Mouse (Mus musculus) limb, embryonic 14.5 days (tissue): ENCODE measurements at regions not wholly inside any gene's neighbourhood (a gene's known extent, or its start where the extent isn't known, plus 50 kb on each side); places are given as distances from the start of the nearest gene placed in this dataset.

Experiments
- ATAC-seq: fragments of 200-750 bp; cut with Nextera tagmentation; 2 replicates; pipeline ENCODE4 v1.8.0; 2017; ENCODE audit warnings: low read depth, moderate number of reproducible peaks, moderate TSS enrichment; ENCODE audit not compliant: low FRiP score
- DNase-seq: peaks from one replicate; pipeline ENCODE4 v3.0.0-alpha.2; 2015; ENCODE audit warnings: low spot score
- H3K27ac ChIP-seq: fragments of 300-500 bp; sonication (generic); replicated peaks from 2 replicates; pipeline ENCODE4 v1.5.1; 2014; ENCODE audit warnings: low read depth, mild to moderate bottlenecking, low read length, moderate library complexity, mixed read lengths
- H3K27me3 ChIP-seq: fragments of 300-500 bp; sonication (generic); 2 replicates; pipeline ENCODE4 v1.6.1; 2014; ENCODE audit warnings: low read length, mixed read lengths; ENCODE audit not compliant: control insufficient read depth, insufficient read depth
- H3K36me3 ChIP-seq: fragments of 300-500 bp; sonication (generic); 2 replicates; pipeline ENCODE4 v1.6.1; 2014; ENCODE audit warnings: mild to moderate bottlenecking, low read length, moderate library complexity, mixed read lengths; ENCODE audit not compliant: control insufficient read depth, insufficient read depth
- H3K4me1 ChIP-seq: fragments of 300-500 bp; sonication (generic); 2 replicates; pipeline ENCODE4 v1.6.1; 2014; ENCODE audit warnings: antibody characterized with exemption, low read length, mixed read lengths; ENCODE audit not compliant: control insufficient read depth, insufficient read depth
- H3K4me2 ChIP-seq: fragments of 300-500 bp; sonication (generic); replicated peaks from 2 replicates; pipeline ENCODE4 v1.6.1; 2014; ENCODE audit warnings: low read depth, mild to moderate bottlenecking, low read length, moderate library complexity; ENCODE audit not compliant: severe bottlenecking
- H3K4me3 ChIP-seq: fragments of 300-500 bp; sonication (generic); replicated peaks from 2 replicates; pipeline ENCODE4 v1.5.1; 2014; ENCODE audit warnings: low read length
- H3K9ac ChIP-seq: fragments of 300-500 bp; sonication (generic); 2 replicates; pipeline ENCODE4 v1.6.1; 2014; ENCODE audit warnings: mild to moderate bottlenecking, low read depth, low read length, moderate library complexity; ENCODE audit not compliant: severe bottlenecking
- H3K9me3 ChIP-seq: fragments of 300-500 bp; sonication (generic); 2 replicates; pipeline ENCODE4 v1.6.1; 2016; ENCODE audit warnings: low read length; ENCODE audit not compliant: control insufficient read depth
- POLR2A ChIP-seq: fragments of 200-500 bp; IDR thresholded peaks from 2 replicates; pipeline ENCODE4 v1.8.0; 2012; ENCODE audit warnings: inconsistent platforms, mild to moderate bottlenecking, moderate library complexity, borderline replicate concordance; ENCODE audit not compliant: insufficient read depth, insufficient read length; ENCODE audit errors: extremely low read depth
- WGBS: fragments of 180-500 bp; shearing (Covaris S2); extraction: QIAGEN DNeasy Blood & Tissue Kit; methylation state at CpG from one replicate; pipeline ENCODE4 v1.1.7; 2014; 5-methylcytosine and 5-hydroxymethylcytosine counted together

DNA sequence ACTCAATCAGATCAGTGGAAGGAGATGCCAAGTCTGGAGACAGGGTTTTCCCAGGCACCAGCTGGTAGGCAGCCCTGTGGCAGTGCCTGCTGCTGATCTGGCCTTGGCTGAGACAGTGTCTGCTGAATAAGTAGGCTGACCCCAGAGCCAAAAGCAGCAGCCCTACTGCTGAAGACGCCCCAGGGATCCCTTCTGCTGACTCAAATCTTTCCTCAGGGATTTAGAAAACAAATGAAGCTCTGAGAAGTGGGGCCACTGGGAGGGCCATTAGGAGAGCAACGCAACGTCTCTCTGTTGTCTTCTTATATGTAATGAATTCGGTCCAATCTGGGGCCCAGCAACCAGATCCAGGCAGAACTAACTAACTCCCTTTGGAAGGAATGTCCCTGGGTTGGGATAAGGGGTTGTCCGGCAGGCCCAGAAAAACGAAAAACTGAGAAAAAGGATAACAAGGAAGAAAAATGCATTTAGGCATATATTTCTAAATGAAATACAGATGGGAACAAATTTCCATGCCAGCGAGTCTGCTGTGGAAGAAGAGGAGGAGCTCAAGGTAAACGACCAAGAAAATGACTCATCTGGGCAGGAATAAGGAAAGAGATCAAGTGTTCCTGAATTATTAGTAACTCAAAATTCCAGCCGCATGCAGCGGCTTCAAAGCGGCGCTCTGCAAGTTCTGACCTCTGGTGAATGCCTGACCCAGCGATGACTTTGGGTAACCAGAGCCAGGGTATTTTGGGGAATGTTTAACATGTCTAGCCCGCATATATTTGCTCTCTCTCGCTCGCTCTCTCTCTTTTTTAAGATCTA lies 256.7 kb downstream of the Tgfb2 start:
- Histone ChIP-seq H3K4me2 (peak overlapping the region; percentile 14; the same call in 1 of the 2 replicates), H3K4me1 (peaks cover 34% of the 10 kb centered on the region), H3K9me3 (no peaks in the 10 kb centered on the region), H3K36me3 (no peaks in the 10 kb centered on the region), H3K9ac (no peak overlapping the region; the same call in 1 of the 2 replicates), H3K27ac (peak overlapping the region; percentile 79), H3K27me3 (no peaks in the 10 kb centered on the region), H3K4me3 (no peak overlapping the region)
- DNase-seq, result peak; percentile 82
- WGBS, result 19% methylated on average over 16 of the region's 16 CpGs
- ATAC-seq, result peak; percentile 63
- no peak for TF ChIP-seq POLR2A

DNA sequence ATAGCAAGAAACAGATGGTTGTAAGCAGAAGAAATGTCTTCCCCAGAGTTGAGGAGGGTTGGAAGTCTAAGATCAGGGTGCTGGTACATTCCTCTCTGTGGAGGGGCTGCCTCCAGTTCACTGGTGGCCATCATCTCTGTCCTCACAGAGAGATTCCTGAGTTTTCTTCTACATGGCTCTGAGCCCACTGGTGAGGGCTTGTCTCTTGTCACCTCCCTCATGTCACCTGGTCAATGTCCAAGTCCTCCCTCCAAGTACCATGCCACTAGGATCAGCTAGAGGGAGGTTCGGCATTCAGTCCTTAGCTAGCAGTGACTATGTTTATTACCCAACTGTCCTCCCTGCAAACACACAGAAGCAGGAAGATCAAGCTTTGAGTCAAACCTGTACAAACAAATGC lies 258.3 kb downstream of the Tgfb2 start:
- Histone ChIP-seq H3K27ac (no peak overlapping the region), H3K4me2 (no peak overlapping the region), H3K4me3 (no peak overlapping the region), H3K36me3 (no peaks in the 10 kb centered on the region), H3K27me3 (no peaks in the 10 kb centered on the region), H3K9ac (no peak overlapping the region), H3K9me3 (no peaks in the 10 kb centered on the region), H3K4me1 (peaks cover 34% of the 10 kb centered on the region)
- ATAC-seq (no peak), DNase-seq (no peak)
- 57% methylated on average over 1 of the region's 1 CpGs for WGBS
- no peak for TF ChIP-seq POLR2A

DNA sequence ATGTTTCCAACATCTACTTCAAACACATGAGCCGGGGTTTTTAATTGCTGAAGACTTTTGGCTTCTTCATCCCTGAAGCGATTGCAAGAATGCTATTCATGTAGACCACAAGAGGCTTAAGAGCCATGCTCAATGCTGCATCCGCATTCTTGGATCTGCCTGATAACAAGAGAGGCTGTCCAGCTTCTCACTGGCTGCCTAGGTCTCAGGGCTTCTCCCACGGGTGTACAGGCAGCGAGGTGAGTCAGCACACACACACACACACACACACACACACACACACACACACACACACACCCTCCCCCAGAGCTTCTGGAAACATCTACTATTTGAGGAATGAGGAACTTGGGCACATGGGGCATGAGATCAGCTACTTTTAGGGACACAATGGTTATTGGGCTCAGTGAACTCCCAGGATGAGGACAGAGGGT lies 261.1 kb downstream of the Tgfb2 start:
- Histone ChIP-seq H3K36me3 (no peaks in the 10 kb centered on the region), H3K27ac (no peak overlapping the region), H3K4me3 (no peak overlapping the region), H3K4me2 (no peak overlapping the region), H3K9me3 (no peaks in the 10 kb centered on the region), H3K27me3 (no peaks in the 10 kb centered on the region), H3K9ac (no peak overlapping the region), H3K4me1 (peaks cover 22% of the 10 kb centered on the region)
- TF ChIP-seq POLR2A, result no peak
- DNase-seq (peak; percentile 30), ATAC-seq (no peak)
- 65% methylated on average over 5 of the region's 5 CpGs for WGBS

DNA sequence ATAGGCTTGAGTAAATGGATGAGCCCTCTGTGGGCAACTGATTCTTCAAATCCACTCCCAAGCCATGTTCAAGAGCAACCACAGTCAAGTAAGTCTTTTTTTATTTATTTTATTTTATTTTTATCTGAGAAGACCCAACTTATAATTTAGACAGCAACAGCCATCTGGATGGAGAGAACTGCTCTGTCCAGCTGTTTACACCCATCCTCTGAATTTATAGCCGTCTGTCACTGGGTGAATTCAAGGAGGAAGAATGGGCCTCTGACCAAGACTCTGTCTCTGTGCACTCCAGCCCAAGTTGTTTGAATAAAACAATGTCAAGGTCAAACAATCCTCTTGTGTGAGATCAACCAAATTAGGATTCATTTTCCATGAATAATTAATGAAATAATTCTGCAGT lies 263.6 kb downstream of the Tgfb2 start:
- H3K27ac ChIP-seq, result no peak overlapping the region
- DNase-seq (no peak), ATAC-seq (no peak)
- no peak for TF ChIP-seq POLR2A
- 0 out of 2 replicates have a peak, but pooled peaks cover 7% of the 10 kb centered on the region for H3K4me1 ChIP-seq
- H3K27me3 ChIP-seq, result no peaks in the 10 kb centered on the region
- no peak overlapping the region for H3K9ac ChIP-seq
- no peaks in the 10 kb centered on the region for H3K9me3 ChIP-seq
- no peaks in the 10 kb centered on the region for H3K36me3 ChIP-seq
- WGBS, result 79% methylated on average over 1 of the region's 1 CpGs
- H3K4me3 ChIP-seq, result no peak overlapping the region
- H3K4me2 ChIP-seq, result no peak overlapping the region

DNA sequence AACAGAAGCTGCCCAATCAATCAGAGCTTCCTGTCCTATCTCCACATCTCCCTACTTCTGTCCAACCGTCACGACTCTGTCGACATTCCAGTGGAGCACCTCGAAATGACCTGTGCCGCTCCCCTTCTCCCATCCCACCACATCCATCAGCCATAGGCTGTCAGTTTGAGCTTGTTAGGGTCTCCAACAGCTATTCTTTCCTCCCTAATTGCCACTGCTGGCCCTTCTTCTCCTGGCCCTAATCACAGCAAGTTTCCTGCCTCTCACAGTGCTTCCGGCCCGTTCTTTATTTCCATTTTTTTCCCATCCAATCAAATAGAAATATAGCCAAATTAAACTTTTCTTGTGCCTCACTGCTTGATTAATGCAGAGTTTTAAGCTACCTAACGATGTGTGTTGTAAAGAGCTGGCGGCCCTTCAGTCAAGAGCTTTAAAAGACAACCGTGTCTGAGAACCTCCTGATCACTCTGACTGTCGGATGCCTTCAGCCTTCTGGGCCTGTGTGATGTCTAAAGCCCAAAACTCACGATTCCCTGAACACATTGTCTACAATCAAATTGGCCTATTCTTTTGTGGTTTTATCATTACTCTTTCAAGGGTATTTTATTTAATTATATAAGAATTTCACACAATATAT lies 270.3 kb downstream of the Tgfb2 start:
- H3K27ac ChIP-seq, result no peak overlapping the region
- ATAC-seq (no peak), DNase-seq (no peak)
- no peaks in the 10 kb centered on the region for H3K27me3 ChIP-seq
- 28% methylated on average over 12 of the region's 12 CpGs for WGBS
- H3K4me1 ChIP-seq, result 0 out of 2 replicates have a peak, but pooled peaks cover 10% of the 10 kb centered on the region
- H3K9me3 ChIP-seq, result no peaks in the 10 kb centered on the region
- no peaks in the 10 kb centered on the region for H3K36me3 ChIP-seq
- no peak overlapping the region for H3K4me3 ChIP-seq
- no peak overlapping the region for H3K4me2 ChIP-seq
- no peak overlapping the region for H3K9ac ChIP-seq
- TF ChIP-seq POLR2A, result no peak
